Comparison of ENCODE assay signal across 22 mouse cellular contexts in the genomic region with DNA sequence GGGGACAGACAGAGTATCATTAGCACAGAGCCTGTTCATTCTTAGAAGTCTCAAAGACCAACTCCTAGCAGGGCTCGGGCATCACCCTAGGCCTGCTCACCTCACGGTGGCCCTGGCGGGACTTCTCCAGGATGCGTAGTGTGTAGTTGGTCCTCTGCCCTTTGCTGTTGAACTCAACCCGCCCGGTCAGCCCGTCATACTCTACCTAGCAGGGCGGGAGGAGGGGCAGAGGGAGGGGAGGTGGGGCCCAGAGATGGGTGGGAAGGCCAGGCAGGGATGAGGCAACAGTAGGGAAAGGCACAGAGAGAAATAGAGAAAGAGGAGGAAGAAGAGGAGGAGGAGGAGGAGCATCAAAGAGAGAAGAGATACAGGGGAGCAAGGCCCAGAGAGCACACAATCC. TPM values are rescaled to one million over a fixed set of nuclear protein-coding genes. Genes with fewer than 3 reads are reported as not detected.
A peak's percentile ranks its signal among the peaks of the same experiment; 100 is the strongest.
DNase-seq lines count a peak whose midpoint lies in the region; ATAC-seq and TF ChIP-seq lines count a peak whose summit lies in the region.
"Had no signal": no experiment of that assay in that cellular context is flagged by ENCODE, and none has a peak within 500 bp of the region (broad histone marks: within the 10 kb centered on the region; RNA-seq: fewer than 3 reads in every experiment).

No protein-coding gene starts in this region.

- H3K4me3 ChIP-seq in kidney, embryonic 15.5 days (replicated peaks): no peak overlapping the region
- no peak overlapping the region for H3K4me3 ChIP-seq in lung, embryonic 16.5 days (ENCODE audit: low read length)
- peak overlapping the region; percentile 51 for H3K4me3 ChIP-seq in E14TG2a.4 (replicated peaks; ENCODE audit: low read length)
- H3K4me3 ChIP-seq: embryonic facial prominence, embryonic 13.5 days; gastrocnemius, adult 2 months; heart, embryonic 10.5 days; hindbrain, embryonic 10.5 days had no signal

- H3K27ac ChIP-seq in kidney, embryonic 15.5 days: no peak overlapping the region
- no peak overlapping the region for H3K27ac ChIP-seq in lung, embryonic 16.5 days (ENCODE audit: low read length)
- H3K27ac ChIP-seq: embryonic facial prominence, embryonic 13.5 days; gastrocnemius, adult 2 months; heart, embryonic 10.5 days; hindbrain, embryonic 10.5 days had no signal

- no peaks in the 10 kb centered on the region for H3K4me1 ChIP-seq in kidney, embryonic 15.5 days
- H3K4me1 ChIP-seq in lung, embryonic 16.5 days (replicated peaks; ENCODE audit: control insufficient read depth, insufficient read depth, low read length): 0 out of 2 replicates have a peak, but pooled peaks cover 2% of the 10 kb centered on the region
- peaks cover 10% of the 10 kb centered on the region for H3K4me1 ChIP-seq in E14TG2a.4 (replicated peaks; ENCODE audit: low read depth, low read length)
- H3K4me1 ChIP-seq: embryonic facial prominence, embryonic 13.5 days; hindbrain, embryonic 10.5 days had no signal

- no peaks in the 10 kb centered on the region for H3K27me3 ChIP-seq in kidney, embryonic 15.5 days
- H3K27me3 ChIP-seq in lung, embryonic 16.5 days (ENCODE audit: control insufficient read depth, insufficient read depth, low read depth, low read length): no peaks in the 10 kb centered on the region
- no peaks in the 10 kb centered on the region for H3K27me3 ChIP-seq in E14TG2a.4 (ENCODE audit: insufficient read depth, low read length)
- H3K27me3 ChIP-seq: embryonic facial prominence, embryonic 13.5 days; Patski had no signal

- no peak overlapping the region for H3K4me2 ChIP-seq in kidney, embryonic 15.5 days
- H3K4me2 ChIP-seq in lung, embryonic 16.5 days (ENCODE audit: low read depth, low read length): no peak overlapping the region
- H3K4me2 ChIP-seq: embryonic facial prominence, embryonic 13.5 days had no signal

- 0 out of 2 replicates have a peak, but pooled peaks have one; percentile 46 for ATAC-seq in kidney, embryonic 15.5 days (replicated peaks; ENCODE audit: low FRiP score)
- ATAC-seq in lung, embryonic 16.5 days (ENCODE audit: low read depth): 0 out of 2 replicates have a peak, but pooled peaks have one; percentile 5
- ATAC-seq: CD4-positive, CD25-positive, alpha-beta regulatory T cell, adult 4 months; forebrain, embryonic 14.5 days; hindbrain, embryonic 16.5 days; Patski had no signal

- no peak overlapping the region for H3K9ac ChIP-seq in kidney, embryonic 15.5 days
- H3K9ac ChIP-seq in lung, embryonic 16.5 days (ENCODE audit: low read length): no peak overlapping the region
- H3K9ac ChIP-seq: embryonic facial prominence, embryonic 13.5 days had no signal

- peak; percentile 80 for DNase-seq in heart, adult 11 months
- DNase-seq in heart, adult 8-10 months (ENCODE audit: low spot score): no peak
- no peak for DNase-seq in kidney, postnatal 14 days
- DNase-seq in lung, postnatal 4 days: no peak
- DNase-seq in T-cell, adult 2 months (ENCODE audit: low spot score): no peak
- DNase-seq: adrenal gland, postnatal 25 days; B cell, adult 2 months; cerebellum, adult 18-20 months; cerebellum, adult 9-11 months; cerebellum, postnatal 36 days; gastrocnemius, adult 2 months; gastrocnemius, postnatal 25 days had no signal

- WGBS in kidney, embryonic 15.5 days: 89% methylated on average over 8 of the region's 8 CpGs
- 87% methylated on average over 8 of the region's 8 CpGs for WGBS in lung, embryonic 16.5 days

- peaks cover 98% of the 10 kb centered on the region for H3K36me3 ChIP-seq in kidney, embryonic 15.5 days
- peaks cover 25% of the 10 kb centered on the region for H3K36me3 ChIP-seq in lung, embryonic 16.5 days (ENCODE audit: control insufficient read depth, insufficient read depth, low read length)
- peaks cover 60% of the 10 kb centered on the region for H3K36me3 ChIP-seq in E14TG2a.4 (ENCODE audit: insufficient read depth, low read length)

- H3K9me3 ChIP-seq in kidney, embryonic 15.5 days (replicated peaks): no peaks in the 10 kb centered on the region
- H3K9me3 ChIP-seq in lung, embryonic 16.5 days (ENCODE audit: control insufficient read depth, low read length): no peaks in the 10 kb centered on the region
- H3K9me3 ChIP-seq in E14TG2a.4 (ENCODE audit: low read length): no peaks in the 10 kb centered on the region
- H3K9me3 ChIP-seq: embryonic facial prominence, embryonic 13.5 days; heart, embryonic 10.5 days had no signal

- no peak for TF ChIP-seq CTCF in E14TG2a.4 (conservative IDR thresholded peaks at IDR 0.05; ENCODE audit: low read length)

RNA-seq across cellular contexts. Expression of a gene that starts 13.8 kb away (rescaled TPM):
- 1 to 10 TPM; 3.7 to 4.5 (median 3.8) TPM for total RNA-seq in heart, adult 8-10 months (2022)
- polyA plus RNA-seq in kidney, embryonic 15.5 days (2015; fragmentation: Nextera tagmentation; extraction: Ambion mirVana): 5.1 and 7.0 TPM in 2 replicates
- polyA plus RNA-seq in lung, embryonic 16.5 days (2015; fragmentation: Nextera tagmentation; extraction: Ambion mirVana): 3.5 and 3.6 TPM in 2 replicates

RNA-seq across cellular contexts. Expression of a gene that starts 14.0 kb away (rescaled TPM):
- total RNA-seq in heart, adult 8-10 months (2022): 10 to 100 TPM in 1 of 4 experiments, 1 to 10 TPM in 3; 7.9 to 10.0 (median 9.0) TPM
- polyA plus RNA-seq in kidney, embryonic 15.5 days (2015; fragmentation: Nextera tagmentation; extraction: Ambion mirVana): 33.9 and 37.1 TPM in 2 replicates
- polyA plus RNA-seq in lung, embryonic 16.5 days (2015; fragmentation: Nextera tagmentation; extraction: Ambion mirVana): 28.9 and 30.5 TPM in 2 replicates

RNA-seq across cellular contexts. Expression of a gene that starts 52.6 kb away (rescaled TPM):
- 1 to 10 TPM in 2 of 4 experiments, under 1 TPM in 2; 0.60 to 3.3 (median 1.3) TPM for total RNA-seq in heart, adult 8-10 months (2022)
- polyA plus RNA-seq in kidney, embryonic 15.5 days (2015; fragmentation: Nextera tagmentation; extraction: Ambion mirVana): 0.68 and 2.1 TPM in 2 replicates
- 1.0 and 2.1 TPM in 2 replicates for polyA plus RNA-seq in lung, embryonic 16.5 days (2015; fragmentation: Nextera tagmentation; extraction: Ambion mirVana)
- total RNA-seq: gastrocnemius, adult 2 months had no signal
